Mouse (Mus musculus) liver, embryonic 13.5 days (tissue): ENCODE results near the gene Pgf. TPM values are rescaled to one million over a fixed set of nuclear protein-coding genes. Genes with fewer than 3 reads are reported as not detected.

ENCODE experiments used
- ATAC-seq: fragments of 200-750 bp; cut with Nextera tagmentation; 2 replicates; pipeline ENCODE4 v1.8.0; 2017; ENCODE audit warnings: low read depth, mild to moderate bottlenecking, moderate number of reproducible peaks, moderate library complexity
- DNase-seq: peaks from one replicate; pipeline ENCODE4 v3.0.0; 2022
- H3K27ac ChIP-seq: fragments of 300-500 bp; sonication (generic); 2 replicates; pipeline ENCODE4 v1.5.1; 2015; ENCODE audit warnings: moderate library complexity, mild to moderate bottlenecking, inconsistent platforms
- H3K27me3 ChIP-seq: fragments of 300-500 bp; sonication (generic); 2 replicates; pipeline ENCODE4 v1.6.1; 2015; ENCODE audit warnings: mild to moderate bottlenecking, inconsistent platforms
- H3K36me3 ChIP-seq: fragments of 300-500 bp; sonication (generic); 2 replicates; pipeline ENCODE4 v1.6.1; 2015; ENCODE audit warnings: mild to moderate bottlenecking, inconsistent platforms
- H3K4me1 ChIP-seq: fragments of 300-500 bp; sonication (generic); replicated peaks from 2 replicates; pipeline ENCODE4 v1.6.1; 2015; ENCODE audit warnings: inconsistent platforms
- H3K4me2 ChIP-seq: fragments of 300-500 bp; sonication (generic); 2 replicates; pipeline ENCODE4 v1.6.1; 2015; ENCODE audit warnings: inconsistent platforms, mild to moderate bottlenecking, moderate library complexity
- H3K4me3 ChIP-seq: fragments of 300-500 bp; sonication (generic); replicated peaks from 2 replicates; pipeline ENCODE4 v1.5.1; 2015; ENCODE audit warnings: mild to moderate bottlenecking, inconsistent platforms
- H3K9ac ChIP-seq: fragments of 300-500 bp; sonication (generic); 2 replicates; pipeline ENCODE4 v1.6.1; 2015; ENCODE audit warnings: mild to moderate bottlenecking, inconsistent platforms
- H3K9me3 ChIP-seq: fragments of 300-500 bp; sonication (generic); replicated peaks from 2 replicates; pipeline ENCODE4 v1.6.1; 2016; ENCODE audit warnings: inconsistent platforms
- WGBS: fragments of 180-500 bp; shearing (Covaris S2); methylation state at CpG from one replicate; pipeline ENCODE4 v1.1.7; 2015; ENCODE audit not compliant: insufficient replicate concordance; 5-methylcytosine and 5-hydroxymethylcytosine counted together
- polyA plus RNA-seq: library from polyadenylated mRNA; unstranded; fragments of >200 nt; fragmentation: Nextera tagmentation; extraction: Ambion mirVana; gene quantifications from 2 replicates; pipeline ENCODE4 v1.2.1, GENCODE M21; 2015

The Pgf gene
- polyA plus RNA-seq, 1 experiment from 2014 or later: 0.50 TPM

GRCm38 (mm10) chr12:85201830-85202147 lies 24.2 kb upstream of the Pgf start:
- Histone ChIP-seq H3K27me3 (no peaks in the 10 kb centered on the region), H3K9ac (no peak overlapping the region), H3K4me3 (no peak overlapping the region), H3K27ac (no peak overlapping the region), H3K4me2 (no peak overlapping the region), H3K9me3 (no peaks in the 10 kb centered on the region), H3K4me1 (0 out of 2 replicates have a peak, but pooled peaks cover 4% of the 10 kb centered on the region), H3K36me3 (no peaks in the 10 kb centered on the region)
- DNase-seq (no peak), ATAC-seq (no peak)
- WGBS: 64% methylated on average over 2 of the region's 2 CpGs

GRCm38 (mm10) chr12:85200929-85201829 lies 23.6 kb upstream of the Pgf start:
- no peaks in the 10 kb centered on the region for H3K9me3 ChIP-seq
- no peaks in the 10 kb centered on the region for H3K27me3 ChIP-seq
- H3K36me3 ChIP-seq: no peaks in the 10 kb centered on the region
- H3K4me1 ChIP-seq: 0 out of 2 replicates have a peak, but pooled peaks cover 4% of the 10 kb centered on the region
- H3K4me3 ChIP-seq: no peak overlapping the region
- no peak overlapping the region for H3K9ac ChIP-seq
- no peak for ATAC-seq
- DNase-seq: no peak
- no peak overlapping the region for H3K4me2 ChIP-seq
- no peak overlapping the region for H3K27ac ChIP-seq
- WGBS: 44% methylated on average over 24 of the region's 24 CpGs

DNA sequence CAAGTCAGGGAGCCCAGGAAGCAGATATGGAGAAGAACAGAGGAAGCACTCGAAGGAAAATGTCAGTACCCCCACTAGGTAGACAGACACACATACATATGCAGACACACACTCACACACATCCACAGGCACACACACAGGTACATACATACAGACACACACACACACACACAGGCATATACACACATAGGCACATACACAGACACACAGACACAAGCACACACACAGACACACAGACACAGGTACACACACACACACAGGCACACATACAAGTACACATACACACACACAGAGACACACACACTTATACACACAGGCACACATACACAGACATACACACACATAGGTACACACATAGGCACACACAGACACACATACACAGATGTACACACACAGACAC lies 22.4 kb upstream of the Pgf start:
- H3K4me1 ChIP-seq: 0 out of 2 replicates have a peak, but pooled peaks cover 4% of the 10 kb centered on the region
- WGBS: 36% methylated on average over 1 of the region's 1 CpGs

GRCm38 (mm10) chr12:85197936-85198335 lies 20.3 kb upstream of the Pgf start:
- H3K4me1 ChIP-seq: 0 out of 2 replicates have a peak, but pooled peaks cover 4% of the 10 kb centered on the region
- WGBS: 64% methylated on average over 8 of the region's 8 CpGs
- H3K36me3 ChIP-seq: no peaks in the 10 kb centered on the region
- no peak overlapping the region for H3K4me2 ChIP-seq
- no peak overlapping the region for H3K9ac ChIP-seq
- H3K4me3 ChIP-seq: no peak overlapping the region
- H3K27ac ChIP-seq: no peak overlapping the region
- DNase-seq (no peak), ATAC-seq (no peak)
- H3K27me3 ChIP-seq: no peaks in the 10 kb centered on the region
- no peaks in the 10 kb centered on the region for H3K9me3 ChIP-seq

More for the DNA sequence above, 22.4 kb upstream of the Pgf start:
- Histone ChIP-seq H3K4me2 (no peak overlapping the region), H3K36me3 (no peaks in the 10 kb centered on the region), H3K27me3 (no peaks in the 10 kb centered on the region), H3K9me3 (no peaks in the 10 kb centered on the region), H3K9ac (no peak overlapping the region), H3K4me3 (no peak overlapping the region), H3K27ac (no peak overlapping the region)
- DNase-seq (no peak), ATAC-seq (no peak)

DNA sequence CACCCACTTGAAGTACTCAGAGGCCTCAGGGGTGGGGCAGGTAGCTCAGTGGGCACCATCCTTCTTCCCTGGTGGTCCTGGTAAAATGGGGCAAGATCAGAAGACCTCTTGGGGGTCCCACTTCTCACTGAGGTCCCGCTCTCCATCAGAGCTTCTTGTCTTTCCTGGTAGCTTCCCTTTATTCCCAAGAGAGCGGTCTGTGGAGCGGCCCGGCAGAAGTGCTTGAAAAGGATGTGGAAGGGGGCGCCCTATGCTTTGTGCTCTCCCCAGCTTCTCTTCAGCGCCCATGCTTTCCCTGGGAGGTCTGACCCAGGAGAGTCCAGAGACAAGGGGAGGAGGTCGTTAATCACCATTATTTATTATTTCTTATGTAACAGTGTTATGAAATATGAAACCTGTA lies 19.8 kb upstream of the Pgf start:
- H3K9ac ChIP-seq: no peak overlapping the region
- H3K4me2 ChIP-seq: no peak overlapping the region
- H3K9me3 ChIP-seq: no peaks in the 10 kb centered on the region
- WGBS: 77% methylated on average over 7 of the region's 7 CpGs
- no peak overlapping the region for H3K27ac ChIP-seq
- no peaks in the 10 kb centered on the region for H3K36me3 ChIP-seq
- DNase-seq (no peak), ATAC-seq (no peak)
- no peaks in the 10 kb centered on the region for H3K27me3 ChIP-seq
- no peak overlapping the region for H3K4me3 ChIP-seq
- H3K4me1 ChIP-seq: 0 out of 2 replicates have a peak, but pooled peaks cover 7% of the 10 kb centered on the region

GRCm38 (mm10) chr12:85196191-85196590 lies 18.6 kb upstream of the Pgf start:
- H3K4me3 ChIP-seq: no peak overlapping the region
- no peak overlapping the region for H3K4me2 ChIP-seq
- no peaks in the 10 kb centered on the region for H3K27me3 ChIP-seq
- no peaks in the 10 kb centered on the region for H3K9me3 ChIP-seq
- H3K27ac ChIP-seq: no peak overlapping the region
- no peak overlapping the region for H3K9ac ChIP-seq
- H3K36me3 ChIP-seq: no peaks in the 10 kb centered on the region
- WGBS: 77% methylated on average over 10 of the region's 10 CpGs
- DNase-seq: no peak
- H3K4me1 ChIP-seq: 0 out of 2 replicates have a peak, but pooled peaks cover 5% of the 10 kb centered on the region
- no peak for ATAC-seq

- ATAC-seq: no peak
- Histone ChIP-seq H3K4me1 (0 out of 2 replicates have a peak, but pooled peaks cover 5% of the 10 kb centered on the region), H3K9me3 (no peaks in the 10 kb centered on the region), H3K4me3 (no peak overlapping the region), H3K36me3 (no peaks in the 10 kb centered on the region), H3K4me2 (no peak overlapping the region), H3K27me3 (no peaks in the 10 kb centered on the region), H3K27ac (no peak overlapping the region), H3K9ac (no peak overlapping the region)
- no peak for DNase-seq
- WGBS: 77% methylated on average over 5 of the region's 5 CpGs
These were observed 17.5 kb upstream of the Pgf start for GRCm38 (mm10) chr12:85195086-85195485.

- H3K9ac ChIP-seq: no peak overlapping the region
- H3K27ac ChIP-seq: no peak overlapping the region
- H3K4me2 ChIP-seq: no peak overlapping the region
- no peak overlapping the region for H3K4me3 ChIP-seq
- 66% methylated on average over 4 of the region's 4 CpGs for WGBS
- no peaks in the 10 kb centered on the region for H3K36me3 ChIP-seq
- DNase-seq: no peak
- H3K9me3 ChIP-seq: no peaks in the 10 kb centered on the region
- no peaks in the 10 kb centered on the region for H3K27me3 ChIP-seq
- no peak for ATAC-seq
- 0 out of 2 replicates have a peak, but pooled peaks cover 5% of the 10 kb centered on the region for H3K4me1 ChIP-seq
These were observed 17.0 kb upstream of the Pgf start for GRCm38 (mm10) chr12:85194623-85195018.

DNA sequence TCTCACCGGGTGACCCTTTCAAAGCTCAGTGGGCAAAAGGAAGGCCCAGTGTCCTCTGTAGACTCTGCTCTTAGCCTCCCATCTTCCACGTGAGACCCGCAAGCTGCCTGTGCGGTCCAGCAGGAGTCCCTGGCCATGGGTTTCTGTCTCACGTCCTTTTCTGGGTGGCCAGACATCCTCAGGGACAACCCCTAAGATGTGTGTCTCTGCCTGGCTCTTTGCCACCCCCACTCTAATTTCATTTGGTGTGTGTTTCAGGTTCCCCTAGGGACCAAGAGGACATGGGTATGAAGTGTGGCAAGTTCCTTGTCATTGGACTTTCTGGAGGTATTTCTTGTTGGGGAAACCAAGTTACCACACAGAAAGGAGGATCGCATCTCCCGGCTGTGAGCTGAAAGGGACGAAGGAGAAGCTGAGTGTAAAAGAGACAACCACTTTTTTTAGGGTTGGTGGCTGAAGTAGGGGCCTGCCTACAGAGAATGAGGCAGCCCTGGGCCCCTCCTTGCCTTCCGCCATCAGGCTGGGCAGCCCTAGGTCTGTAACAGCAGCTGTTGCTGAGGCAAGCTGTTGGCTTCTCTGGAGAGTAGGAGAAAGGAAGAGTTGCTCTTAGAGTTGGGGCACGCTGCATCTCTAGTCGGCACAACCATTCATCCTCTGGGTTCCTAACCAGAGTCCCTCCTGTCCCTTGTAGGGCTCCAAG lies 16.5 kb upstream of the Pgf start:
- Histone ChIP-seq H3K4me2 (no peak overlapping the region), H3K27ac (no peak overlapping the region), H3K36me3 (no peaks in the 10 kb centered on the region), H3K4me3 (no peak overlapping the region), H3K9me3 (no peaks in the 10 kb centered on the region), H3K4me1 (0 out of 2 replicates have a peak, but pooled peaks cover 5% of the 10 kb centered on the region), H3K9ac (no peak overlapping the region), H3K27me3 (no peaks in the 10 kb centered on the region)
- DNase-seq (no peak), ATAC-seq (no peak)
- WGBS: 79% methylated on average over 11 of the region's 11 CpGs

GRCm38 (mm10) chr12:85193146-85193545 lies 15.6 kb upstream of the Pgf start:
- Histone ChIP-seq H3K9me3 (no peaks in the 10 kb centered on the region), H3K4me3 (no peak overlapping the region), H3K4me2 (no peak overlapping the region), H3K4me1 (0 out of 2 replicates have a peak, but pooled peaks cover 5% of the 10 kb centered on the region), H3K27me3 (no peaks in the 10 kb centered on the region), H3K27ac (no peak overlapping the region), H3K9ac (no peak overlapping the region), H3K36me3 (no peaks in the 10 kb centered on the region)
- DNase-seq: no peak
- no peak for ATAC-seq
- 68% methylated on average over 10 of the region's 10 CpGs for WGBS

DNA sequence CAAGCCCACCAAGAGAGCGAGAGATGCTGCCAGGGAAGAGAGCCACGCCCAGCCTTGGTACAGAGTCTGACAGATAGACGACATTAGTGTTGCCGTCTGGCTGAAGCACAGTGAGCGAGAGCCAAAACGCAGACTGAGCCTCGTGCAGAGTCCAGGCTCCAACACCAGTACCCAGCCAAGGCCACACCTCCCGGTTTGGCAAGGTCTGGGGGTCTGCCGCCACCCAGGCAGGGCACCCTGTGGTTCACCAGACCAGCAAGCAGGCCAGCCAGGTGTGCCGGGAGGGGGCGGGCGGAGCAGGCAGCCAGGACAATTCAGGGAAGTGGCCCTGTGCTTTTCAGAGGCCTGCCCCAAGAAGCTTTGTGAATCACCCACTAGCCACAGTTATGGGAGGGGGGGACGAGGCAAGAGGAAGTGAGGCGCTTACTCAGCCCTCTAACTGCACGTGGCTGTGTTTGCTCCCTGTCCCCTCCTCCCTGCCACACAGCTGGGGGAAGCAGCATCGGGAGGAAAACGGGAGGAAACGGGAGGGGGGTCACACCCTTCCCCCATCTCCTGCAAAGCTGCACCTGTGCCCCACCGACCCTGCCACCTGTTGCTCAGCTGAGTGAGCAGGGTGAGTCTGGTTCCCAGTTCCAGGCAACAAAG lies 15.0 kb upstream of the Pgf start:
- Histone ChIP-seq H3K4me3 (no peak overlapping the region), H3K36me3 (no peaks in the 10 kb centered on the region), H3K9me3 (no peaks in the 10 kb centered on the region), H3K4me1 (0 out of 2 replicates have a peak, but pooled peaks cover 5% of the 10 kb centered on the region), H3K4me2 (no peak overlapping the region), H3K9ac (no peak overlapping the region), H3K27ac (no peak overlapping the region), H3K27me3 (no peaks in the 10 kb centered on the region)
- WGBS: 23% methylated on average over 19 of the region's 19 CpGs
- ATAC-seq (0 out of 2 replicates have a peak, but pooled peaks have one; percentile 12), DNase-seq (no peak)
